Mouse (Mus musculus): ENCODE results near the gene Kdm6b.

The Kdm6b gene

DNA sequence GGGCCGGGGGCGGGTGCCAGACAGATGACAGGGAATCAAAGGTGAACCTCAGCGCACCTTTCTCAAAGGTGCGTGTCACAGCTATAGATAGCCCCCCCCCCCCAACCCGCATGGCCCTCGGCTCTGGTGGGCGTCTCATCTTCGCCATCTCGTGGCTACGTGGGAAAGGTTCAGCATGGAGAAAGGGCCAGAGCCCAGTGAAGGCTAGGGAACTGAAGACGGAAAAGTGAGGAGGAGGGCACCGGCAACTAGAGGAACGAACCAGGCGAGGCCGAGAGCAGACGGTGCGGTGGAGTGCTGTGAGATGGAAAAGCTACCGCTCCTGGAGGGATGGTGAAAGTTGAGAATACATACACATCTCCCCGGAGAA lies 6.0 kb upstream of the Kdm6b start:
- peak; percentile 66 for DNase-seq (ENCODE audit: low read depth, low spot score)

DNA sequence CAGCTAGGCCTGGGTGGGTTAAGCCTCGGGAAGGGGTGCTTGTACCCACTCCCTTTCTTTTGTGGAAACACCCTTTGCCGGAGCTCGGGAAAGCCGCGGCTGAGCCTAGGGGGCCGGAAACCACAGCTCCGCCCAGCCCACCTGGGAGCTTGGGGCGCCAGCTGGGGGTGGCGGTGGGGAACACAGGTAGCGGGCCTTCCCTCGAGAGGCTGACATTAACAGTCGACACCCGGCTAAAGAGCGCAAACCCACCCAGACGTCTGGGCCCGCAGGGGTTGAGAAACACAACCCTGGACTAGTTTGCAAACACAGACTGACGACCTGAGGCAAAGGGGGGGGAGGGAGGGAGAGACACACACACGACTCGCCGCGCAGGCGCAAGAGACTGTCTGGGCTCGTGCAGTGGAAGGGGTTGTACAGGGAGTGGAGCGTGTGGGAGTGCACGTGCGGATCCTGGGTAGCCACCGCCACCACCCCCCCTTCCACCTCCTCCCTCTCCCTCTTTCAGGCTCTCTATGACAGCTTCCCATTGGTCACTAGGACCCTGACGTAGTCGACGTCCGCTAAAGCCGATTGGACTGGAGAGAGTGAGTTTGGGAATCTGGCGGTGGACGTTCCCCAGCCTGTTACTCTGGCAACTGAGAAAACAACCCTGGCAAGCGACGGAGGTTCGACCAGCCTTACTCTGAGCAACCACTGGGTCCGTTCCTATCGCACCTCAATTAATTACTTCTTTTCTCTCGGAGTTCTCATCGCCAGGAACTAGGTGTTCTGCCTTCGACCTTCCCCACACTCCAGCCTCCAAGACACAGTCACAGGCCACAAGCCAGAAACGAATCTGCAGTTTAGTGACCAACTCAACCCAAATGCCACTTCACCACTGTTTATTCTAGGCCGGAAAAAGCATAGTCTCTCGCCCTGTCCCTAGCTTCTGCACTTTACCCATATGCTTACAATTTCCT lies 5.3 kb upstream of the Kdm6b start:
- peak; percentile 99 for DNase-seq (ENCODE audit: low read depth, low spot score)

DNA sequence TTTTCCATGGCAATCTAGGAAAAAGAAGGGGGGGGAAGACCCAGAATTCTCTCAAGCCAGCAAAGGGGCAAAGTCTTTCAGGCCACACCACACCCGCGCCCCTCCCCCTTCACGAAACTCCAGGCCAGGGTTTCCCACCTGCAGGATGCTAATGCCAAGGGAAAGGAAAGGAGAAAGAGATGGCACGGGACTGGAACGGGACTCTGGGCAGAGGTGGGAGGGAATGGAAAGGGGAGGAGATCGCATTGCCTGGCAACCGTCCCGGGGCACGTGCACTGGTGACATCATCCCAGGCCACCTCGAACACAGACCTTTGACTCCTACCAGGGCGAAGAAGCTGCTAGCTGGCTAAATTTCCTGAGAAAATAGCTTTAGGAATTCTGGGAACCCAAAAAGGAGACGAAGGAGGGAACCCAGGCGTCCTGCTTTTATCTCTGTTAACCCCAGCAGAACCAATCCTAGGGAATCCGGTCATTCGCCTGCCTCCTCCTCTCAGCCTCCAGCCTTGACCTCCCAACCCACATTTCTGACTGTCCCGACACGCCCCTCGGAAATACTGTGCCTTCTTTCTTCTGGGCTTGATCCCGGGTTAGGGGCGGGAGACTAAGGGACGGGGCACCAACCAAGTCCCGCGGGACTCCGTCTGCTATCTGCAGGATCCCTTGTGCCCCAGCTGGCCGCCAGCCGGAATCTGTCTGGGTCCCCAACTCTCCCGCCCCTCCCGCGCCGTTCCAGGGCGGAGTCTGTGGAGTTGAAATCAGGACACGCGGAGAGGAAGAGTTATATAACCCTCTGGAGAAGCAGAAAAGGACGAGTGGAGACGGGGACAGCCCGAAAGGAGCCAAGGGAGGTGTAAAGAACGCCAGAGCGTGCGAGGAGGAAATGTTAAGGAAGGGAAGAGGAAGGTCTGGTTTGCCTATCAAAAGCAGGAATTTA lies 4.2 kb upstream of the Kdm6b start:
- peak; percentile 97 for DNase-seq (ENCODE audit: low read depth, low spot score)

DNA sequence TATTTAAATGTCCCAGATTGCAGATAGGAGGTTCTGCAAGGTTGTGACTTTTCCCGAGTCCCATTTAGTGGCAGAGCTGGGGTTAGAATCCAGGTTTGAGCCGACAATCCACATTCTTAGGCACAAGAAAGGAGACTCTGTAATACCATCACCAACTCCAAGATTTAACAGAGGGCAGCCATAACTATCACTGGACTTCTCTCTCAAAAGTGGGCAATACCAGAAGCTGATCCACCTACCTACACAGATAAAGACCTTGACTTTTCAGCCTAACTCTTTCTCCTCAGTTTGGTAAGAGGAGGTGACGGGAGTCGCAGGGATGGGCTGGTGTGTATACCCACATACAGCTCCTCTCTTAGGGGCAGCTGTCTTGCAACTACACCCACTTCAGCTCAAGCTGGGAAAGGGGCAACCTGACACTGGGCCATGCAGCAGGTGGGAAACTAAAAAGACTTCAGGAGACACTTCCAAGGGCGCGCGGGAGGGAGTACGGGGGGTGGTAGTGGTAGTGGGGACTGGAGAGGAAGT lies 3.5 kb upstream of the Kdm6b start:
- DNase-seq (ENCODE audit: low read depth, low spot score): peak; percentile 39

DNA sequence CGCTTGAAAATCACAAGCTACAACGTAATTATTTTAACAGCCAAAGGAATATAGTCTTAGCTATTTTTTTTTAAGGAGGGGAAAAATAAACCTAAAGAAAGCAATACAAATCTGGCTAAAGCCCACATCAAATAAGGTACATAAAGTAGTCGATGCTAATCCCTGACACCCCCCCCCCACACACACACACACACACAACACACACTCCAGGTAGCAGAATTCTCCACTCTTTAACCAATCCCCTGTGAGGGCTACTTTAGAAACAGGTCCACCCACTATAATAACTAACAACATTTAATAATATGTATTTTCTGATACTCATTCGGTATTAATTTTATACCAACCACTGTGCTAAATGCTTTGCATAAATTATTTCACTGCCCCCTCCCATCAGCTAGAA lies 3.0 kb upstream of the Kdm6b start:
- peak; percentile 28 for DNase-seq (ENCODE audit: low read depth, low spot score)

GRCm38 (mm10) chr11:69415668-69416451 lies 2.4 kb upstream of the Kdm6b start:
- DNase-seq (ENCODE audit: low read depth, low spot score): peak; percentile 71

DNA sequence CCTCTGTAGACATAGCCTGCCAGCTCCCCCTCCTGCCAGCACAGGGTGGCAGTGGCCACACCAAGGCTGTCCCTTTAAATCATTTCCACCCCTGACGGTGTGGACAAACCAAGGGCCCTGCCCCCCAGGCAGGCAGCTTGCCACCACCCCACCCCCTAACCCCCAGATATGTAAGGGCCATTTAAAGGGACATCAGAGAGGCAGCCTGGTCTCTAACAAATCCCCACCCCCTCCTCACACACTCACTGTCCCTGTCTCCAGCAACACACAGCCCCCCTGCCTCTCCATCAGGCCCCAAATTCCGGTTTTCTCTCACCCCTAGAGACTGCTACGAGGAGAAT lies 1.8 kb upstream of the Kdm6b start:
- DNase-seq (ENCODE audit: low read depth, low spot score): peak; percentile 69

DNA sequence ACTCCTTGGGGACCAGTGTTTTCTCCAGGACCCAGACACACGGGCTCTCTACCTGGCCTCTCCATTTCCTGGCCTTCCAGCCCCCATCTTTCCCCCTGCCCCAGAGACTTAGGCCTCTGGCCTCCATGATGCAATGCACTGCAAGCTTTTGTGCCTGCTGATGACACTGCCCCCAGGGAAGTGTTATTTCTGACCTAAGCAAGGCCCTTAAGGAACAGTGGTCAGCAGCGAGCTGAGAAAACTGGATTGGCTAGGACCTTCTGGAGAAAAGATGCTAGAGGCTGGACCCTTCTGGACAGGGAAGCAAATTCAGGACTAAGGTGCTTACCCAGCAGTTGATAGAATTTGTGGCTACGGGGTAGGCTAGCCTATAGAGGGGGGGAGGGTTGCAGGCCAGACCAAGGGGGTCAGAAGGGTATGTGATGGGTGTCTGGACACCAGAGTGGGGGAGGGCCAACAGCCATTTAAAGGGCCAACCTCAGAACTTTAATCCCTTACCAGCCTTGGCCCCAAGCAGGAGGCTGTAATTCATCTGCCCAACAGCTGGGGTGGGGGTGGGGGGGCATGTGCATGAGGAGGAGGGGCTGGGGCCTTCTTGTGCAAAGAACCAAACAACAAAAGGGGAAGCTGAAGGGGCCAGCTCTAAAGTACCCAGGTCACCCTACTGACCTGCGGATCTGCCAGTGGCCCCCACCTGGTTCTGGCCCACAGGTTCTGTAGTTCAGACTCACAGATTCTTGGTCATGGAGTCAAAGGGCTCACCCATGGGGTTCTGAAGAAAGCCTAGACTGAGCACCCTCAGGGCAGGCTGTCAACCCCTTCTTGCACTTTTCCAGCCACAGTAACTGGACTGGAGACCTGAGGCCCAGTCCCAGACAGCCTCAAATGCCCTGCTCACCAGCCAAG lies 1.2 kb upstream of the Kdm6b start:
- DNase-seq (ENCODE audit: low read depth, low spot score): peak; percentile 79

DNA sequence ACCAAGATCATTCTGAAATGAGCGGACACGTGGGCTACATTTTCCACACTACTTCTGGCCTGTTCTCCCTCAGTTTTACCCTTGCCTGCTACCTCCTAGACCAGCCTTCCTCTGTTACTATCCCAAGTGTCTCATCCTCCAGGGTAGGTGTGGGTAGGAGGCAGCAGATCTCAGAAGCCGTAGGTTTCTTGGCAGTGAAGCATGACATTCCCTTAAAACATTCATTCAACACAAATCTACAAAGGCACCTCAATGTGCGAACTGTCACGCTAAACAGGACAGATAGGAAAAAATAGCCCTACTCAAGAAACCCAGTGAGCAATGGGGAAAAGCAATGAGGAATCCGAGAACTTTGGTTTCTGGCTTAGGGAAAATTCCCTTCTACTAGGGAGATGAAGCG lies 927 bp downstream of the Kdm6b start:
- DNase-seq (ENCODE audit: low read depth, low spot score): peak; percentile 9

GRCm38 (mm10) chr11:69411538-69412203 lies 1.8 kb downstream of the Kdm6b start:
- DNase-seq (ENCODE audit: low read depth, low spot score): peak; percentile 79

- DNase-seq (ENCODE audit: low read depth, low spot score): peak; percentile 97
These were observed 2.4 kb downstream of the Kdm6b start for GRCm38 (mm10) chr11:69411073-69411535.

- DNase-seq (ENCODE audit: low read depth, low spot score): peak; percentile 84
These were observed 3.0 kb downstream of the Kdm6b start for GRCm38 (mm10) chr11:69410310-69411072.

DNA sequence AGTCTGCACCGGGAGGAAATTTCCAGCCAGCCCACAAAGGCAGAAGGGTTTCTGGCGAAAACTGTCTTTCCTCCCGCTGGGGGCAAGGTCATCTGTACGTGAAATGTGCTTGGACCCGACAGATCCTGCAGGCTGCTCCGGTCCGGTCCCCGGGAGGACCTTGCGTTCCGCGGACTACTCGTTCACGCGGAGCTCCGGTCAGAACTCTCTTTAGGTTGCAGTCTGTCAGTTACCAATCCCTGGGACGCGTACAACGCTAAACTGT lies 3.5 kb downstream of the Kdm6b start:
- DNase-seq (ENCODE audit: low read depth, low spot score): no peak

GRCm38 (mm10) chr11:69409378-69410044 lies 4.0 kb downstream of the Kdm6b start:
- DNase-seq (ENCODE audit: low read depth, low spot score): peak; percentile 83

DNA sequence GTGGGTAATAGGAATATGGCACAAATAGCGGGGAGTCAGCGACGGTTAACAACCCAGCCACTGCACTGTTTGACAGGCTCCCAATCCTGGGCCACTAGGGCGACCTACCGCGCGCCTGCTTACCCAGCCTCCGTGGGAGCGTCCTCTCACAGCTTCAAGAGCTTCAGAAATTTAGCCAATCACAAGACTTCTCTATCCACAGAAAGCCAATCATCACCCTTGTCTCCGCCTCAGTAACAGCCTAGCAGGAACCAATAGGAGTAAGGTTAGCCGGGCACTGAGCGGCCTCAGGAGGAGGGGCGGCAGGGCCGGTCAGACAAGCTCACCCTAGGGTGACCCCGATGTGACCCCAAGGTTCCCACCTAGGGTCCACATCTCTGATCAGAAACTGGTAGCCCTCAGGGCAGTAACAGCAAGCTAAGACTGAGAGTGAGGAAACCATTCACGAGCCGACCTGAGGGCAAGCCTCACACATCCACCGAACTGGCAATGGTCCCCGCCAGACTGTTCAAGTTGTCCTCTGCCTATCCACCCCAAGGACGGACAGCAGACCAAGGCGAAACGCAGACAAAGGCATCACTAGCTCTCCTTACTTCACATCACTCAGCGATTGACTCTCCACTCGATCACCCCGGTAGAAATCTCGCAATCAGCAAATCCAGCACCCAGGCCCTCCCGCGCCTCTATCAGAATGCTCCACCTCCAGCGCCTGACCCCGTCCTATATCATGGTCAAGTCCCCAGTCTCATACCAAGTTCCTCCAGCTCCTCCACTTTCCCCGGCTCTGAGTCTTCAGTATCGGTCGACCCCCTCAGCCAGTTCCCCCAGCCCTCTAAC lies 4.7 kb downstream of the Kdm6b start:
- peak; percentile 97 for DNase-seq (ENCODE audit: low read depth, low spot score)

DNA sequence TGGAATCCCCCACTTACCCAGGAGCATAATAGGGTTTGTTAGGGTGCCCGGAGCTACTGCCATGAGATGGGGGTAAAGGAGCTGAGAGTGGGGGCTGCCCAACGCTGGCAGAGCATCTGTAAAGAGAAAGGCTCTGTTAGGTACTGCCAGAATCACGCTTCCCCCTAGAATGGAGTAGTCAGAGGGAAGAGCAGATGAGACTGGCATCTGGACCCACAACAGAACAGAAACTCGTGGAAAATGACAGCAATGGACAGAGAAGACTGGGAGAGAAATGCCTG lies 5.8 kb downstream of the Kdm6b start:
- DNase-seq (ENCODE audit: low read depth, low spot score): no peak

- no peak for DNase-seq (ENCODE audit: low read depth, low spot score)
These were observed 6.4 kb downstream of the Kdm6b start for GRCm38 (mm10) chr11:69406867-69407723.
